Mouse (Mus musculus): ENCODE results near the gene Hoxc9. TPM values are rescaled to one million over a fixed set of nuclear protein-coding genes. Genes with fewer than 3 reads are reported as not detected.

Gene Hoxc9
- total and polyA plus RNA-seq, 2 experiments from 2014 or later: not detected

DNA sequence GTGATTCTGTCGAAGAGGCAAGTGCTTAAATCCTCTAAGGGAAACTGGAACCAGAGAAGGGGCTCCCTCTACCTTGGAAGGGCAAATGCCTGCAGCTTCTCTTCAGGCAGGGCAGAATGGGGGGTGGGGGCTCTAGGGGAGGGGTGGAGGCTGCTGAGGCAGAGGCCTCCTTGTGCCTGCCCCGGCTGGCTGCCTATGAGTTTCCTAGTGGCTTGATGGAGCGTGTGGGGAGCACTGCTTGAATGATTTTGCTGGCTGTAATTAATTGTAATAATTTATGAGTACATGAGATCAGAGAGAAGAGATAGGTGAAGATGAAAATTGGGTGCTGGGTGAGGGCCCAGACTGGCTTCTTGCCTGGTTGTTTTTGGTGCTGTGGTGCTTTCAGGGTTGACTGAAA lies 8.7 kb downstream of the Hoxc9 start:
- no peak overlapping the region for H3K4me3 ChIP-seq (ENCODE audit: low read depth, low read length)
- WGBS: 6% methylated on average over 3 of the region's 3 CpGs

DNA sequence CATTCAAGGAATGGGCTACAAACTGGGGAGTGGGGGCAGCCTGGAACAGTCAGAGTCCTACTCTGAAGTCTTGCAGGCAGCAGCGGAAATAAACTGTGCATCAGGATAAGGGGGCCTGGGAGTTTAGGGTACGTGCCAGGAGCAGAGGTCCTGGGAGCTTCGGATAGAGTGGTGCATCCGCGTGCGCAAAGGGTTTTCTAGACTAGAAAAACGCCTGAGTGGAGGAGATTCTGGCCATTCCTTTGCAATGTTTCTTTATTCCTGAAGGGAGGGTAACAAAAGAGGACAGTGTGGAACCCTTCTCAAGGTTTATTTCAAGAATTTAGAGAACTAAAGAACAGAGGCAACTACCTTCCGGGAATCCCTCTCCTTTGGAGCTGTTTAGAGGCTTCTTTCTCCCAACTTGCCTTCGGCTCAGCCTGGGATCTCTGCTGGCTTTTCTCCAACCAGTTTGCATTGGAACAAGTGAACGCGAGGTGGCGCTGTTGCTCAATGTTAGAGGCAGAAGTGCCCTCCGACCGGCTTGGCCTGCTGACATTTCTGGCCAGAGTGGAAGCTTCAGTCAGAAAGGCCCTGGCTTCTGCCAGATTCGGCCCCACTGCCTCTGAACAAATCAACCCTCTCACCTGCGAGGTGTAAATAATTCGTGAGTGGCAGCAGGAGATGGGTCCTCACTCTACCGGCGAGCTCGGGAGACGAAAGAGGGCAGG lies 11.0 kb downstream of the Hoxc9 start:
- no peaks in the 10 kb centered on the region for H3K36me3 ChIP-seq (ENCODE audit: insufficient read depth, low read length)
- H3K4me3 ChIP-seq (ENCODE audit: low read depth, low read length): no peak overlapping the region
- ATAC-seq (ENCODE audit: low FRiP score): no peak
- peak; percentile 93 for TF ChIP-seq CTCF (IDR thresholded peaks at IDR 0.05)
- DNase-seq (ENCODE audit: low spot score): peak; percentile 94
- peaks cover 97% of the 10 kb centered on the region for H3K27me3 ChIP-seq (ENCODE audit: insufficient read depth, low read length)
- H3K4me2 ChIP-seq (ENCODE audit: low read depth, low read length, poor library complexity, severe bottlenecking): no peak overlapping the region
- WGBS: 3% methylated on average over 21 of the region's 21 CpGs
- H3K9ac ChIP-seq (replicated peaks; ENCODE audit: low read length, poor library complexity, severe bottlenecking): no peak overlapping the region
- H3K4me1 ChIP-seq (ENCODE audit: insufficient read depth, low read length): no peaks in the 10 kb centered on the region
- no peak overlapping the region for H3K27ac ChIP-seq (ENCODE audit: low read depth, low read length)
- no peaks in the 10 kb centered on the region for H3K9me3 ChIP-seq (ENCODE audit: low read length)

More for the DNA sequence above, 8.7 kb downstream of the Hoxc9 start:
- H3K4me1 ChIP-seq (ENCODE audit: insufficient read depth, low read length): no peaks in the 10 kb centered on the region
- no peak for ATAC-seq (ENCODE audit: low FRiP score)
- TF ChIP-seq CTCF (IDR thresholded peaks at IDR 0.05): no peak
- H3K9ac ChIP-seq (replicated peaks; ENCODE audit: low read length, poor library complexity, severe bottlenecking): no peak overlapping the region
- peaks cover 91% of the 10 kb centered on the region for H3K27me3 ChIP-seq (ENCODE audit: insufficient read depth, low read length)
- no peak overlapping the region for H3K27ac ChIP-seq (ENCODE audit: low read depth, low read length)
- no peak for DNase-seq (ENCODE audit: low spot score)
- no peaks in the 10 kb centered on the region for H3K36me3 ChIP-seq (ENCODE audit: insufficient read depth, low read length)
- no peaks in the 10 kb centered on the region for H3K9me3 ChIP-seq (ENCODE audit: low read length)
- no peak overlapping the region for H3K4me2 ChIP-seq (ENCODE audit: low read depth, low read length, poor library complexity, severe bottlenecking)

DNA sequence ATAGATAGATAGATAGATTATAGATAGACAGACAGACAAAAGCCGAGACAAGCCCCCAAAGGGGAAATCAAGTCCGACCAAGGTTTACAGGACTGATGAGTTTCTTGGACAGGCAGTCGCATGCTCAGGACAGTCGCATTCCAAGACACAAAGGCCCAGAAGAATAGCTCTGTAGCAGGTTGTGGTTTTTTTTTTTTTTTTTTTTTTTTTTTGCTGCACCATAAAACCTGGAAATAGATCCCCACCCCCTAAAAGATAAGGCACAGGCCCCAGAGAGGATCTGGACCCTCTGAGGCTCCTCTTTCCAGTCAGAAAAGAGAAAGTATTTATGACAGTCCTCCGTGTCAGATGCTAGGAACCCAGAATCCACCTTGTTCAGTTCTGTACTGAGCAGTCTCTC lies 11.8 kb downstream of the Hoxc9 start:
- no peaks in the 10 kb centered on the region for H3K4me1 ChIP-seq (ENCODE audit: insufficient read depth, low read length)
- peaks cover 98% of the 10 kb centered on the region for H3K27me3 ChIP-seq (ENCODE audit: insufficient read depth, low read length)
- TF ChIP-seq CTCF (IDR thresholded peaks at IDR 0.05): no peak
- no peak for DNase-seq (ENCODE audit: low spot score)
- H3K27ac ChIP-seq (ENCODE audit: low read depth, low read length): no peak overlapping the region
- no peaks in the 10 kb centered on the region for H3K9me3 ChIP-seq (ENCODE audit: low read length)
- 18% methylated on average over 5 of the region's 5 CpGs for WGBS
- H3K9ac ChIP-seq (replicated peaks; ENCODE audit: low read length, poor library complexity, severe bottlenecking): no peak overlapping the region
- no peaks in the 10 kb centered on the region for H3K36me3 ChIP-seq (ENCODE audit: insufficient read depth, low read length)
- no peak overlapping the region for H3K4me3 ChIP-seq (ENCODE audit: low read depth, low read length)
- no peak for ATAC-seq (ENCODE audit: low FRiP score)
- H3K4me2 ChIP-seq (ENCODE audit: low read depth, low read length, poor library complexity, severe bottlenecking): no peak overlapping the region

DNA sequence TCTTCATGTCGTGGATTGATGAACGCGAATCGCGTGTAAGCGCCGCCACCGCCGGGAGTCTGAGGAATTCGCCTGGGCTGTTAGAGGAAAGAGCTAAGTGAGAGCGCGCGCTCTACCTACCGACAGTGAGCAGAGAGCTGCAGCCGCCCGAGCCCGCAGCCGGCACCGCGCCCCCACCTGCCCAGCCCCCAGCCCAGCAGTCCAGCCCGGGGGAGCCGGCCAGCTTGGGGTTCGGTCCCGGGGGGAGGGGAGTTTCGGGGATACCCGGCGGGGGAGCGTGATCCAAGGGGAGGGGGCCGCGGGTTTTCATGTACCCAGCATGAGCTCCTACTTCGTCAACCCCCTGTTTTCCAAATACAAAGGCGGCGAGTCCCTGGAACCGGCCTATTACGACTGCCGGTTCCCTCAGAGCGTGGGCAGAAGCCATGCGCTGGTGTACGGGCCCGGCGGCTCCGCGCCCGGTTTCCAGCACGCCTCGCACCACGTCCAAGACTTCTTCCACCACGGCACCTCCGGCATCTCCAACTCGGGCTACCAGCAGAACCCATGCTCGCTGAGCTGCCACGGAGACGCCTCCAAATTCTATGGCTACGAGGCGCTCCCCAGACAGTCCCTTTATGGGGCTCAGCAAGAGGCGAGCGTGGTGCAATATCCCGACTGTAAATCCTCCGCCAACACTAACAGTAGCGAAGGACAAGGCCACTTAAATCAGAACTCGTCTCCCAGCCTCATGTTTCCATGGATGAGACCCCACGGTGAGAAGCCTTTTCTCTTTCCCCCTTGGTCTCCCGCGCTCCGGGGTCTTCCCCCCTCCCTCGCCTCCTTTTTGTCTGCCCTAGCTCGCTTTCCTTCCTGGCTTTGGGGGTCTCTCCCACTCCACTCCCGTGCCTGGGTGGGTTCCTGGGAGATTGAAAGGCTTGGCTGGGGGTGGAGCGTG lies 14.5 kb downstream of the Hoxc9 start, which contains the start of gene Hoxc8:
TSS of gene Hoxc8 (plus strand) at position 147 of the 937 bp plus-strand sequence.
- Histone ChIP-seq H3K9ac (replicated peaks; ENCODE audit: low read length, poor library complexity, severe bottlenecking) (no peak within 1 kb of the TSS), H3K36me3 (ENCODE audit: insufficient read depth, low read length) (no peaks in the 10 kb centered on the region), H3K4me2 (ENCODE audit: low read depth, low read length, poor library complexity, severe bottlenecking) (no peak within 1 kb of the TSS), H3K27me3 (ENCODE audit: insufficient read depth, low read length) (peaks cover 95% of the 10 kb centered on the region), H3K27ac (ENCODE audit: low read depth, low read length) (no peak within 1 kb of the TSS), H3K4me3 (ENCODE audit: low read depth, low read length) (no peak within 1 kb of the TSS), H3K9me3 (ENCODE audit: low read length) (no peaks in the 10 kb centered on the region), H3K4me1 (ENCODE audit: insufficient read depth, low read length) (no peaks in the 10 kb centered on the region)
- no peak for DNase-seq (ENCODE audit: low spot score)
- 1% methylated on average over 58 of the region's 69 CpGs for WGBS
- TF ChIP-seq CTCF (IDR thresholded peaks at IDR 0.05): no peak
- ATAC-seq (ENCODE audit: low FRiP score): no peak

DNA sequence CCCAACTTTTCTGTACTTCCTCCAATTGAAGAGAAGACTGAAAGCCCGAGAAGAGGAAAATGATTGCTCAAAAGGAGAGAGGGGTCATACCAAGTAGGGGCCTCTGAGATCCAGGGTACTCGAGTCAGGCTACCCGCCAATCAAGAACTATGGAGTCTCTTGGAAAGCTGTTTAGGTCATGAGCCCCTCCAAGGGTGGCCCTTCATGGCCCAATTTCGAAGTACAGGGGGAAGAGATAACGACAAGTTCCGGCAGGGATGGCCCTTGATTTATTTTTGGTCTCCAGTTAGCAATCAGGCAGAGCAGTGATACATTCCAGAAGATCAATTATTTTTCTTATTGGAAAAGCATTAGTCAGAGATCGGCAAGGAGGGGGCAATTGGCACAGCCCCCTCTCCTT lies 15.5 kb downstream of the Hoxc9 start:
- no peak overlapping the region for H3K4me2 ChIP-seq (ENCODE audit: low read depth, low read length, poor library complexity, severe bottlenecking)
- no peak for TF ChIP-seq CTCF (IDR thresholded peaks at IDR 0.05)

DNA sequence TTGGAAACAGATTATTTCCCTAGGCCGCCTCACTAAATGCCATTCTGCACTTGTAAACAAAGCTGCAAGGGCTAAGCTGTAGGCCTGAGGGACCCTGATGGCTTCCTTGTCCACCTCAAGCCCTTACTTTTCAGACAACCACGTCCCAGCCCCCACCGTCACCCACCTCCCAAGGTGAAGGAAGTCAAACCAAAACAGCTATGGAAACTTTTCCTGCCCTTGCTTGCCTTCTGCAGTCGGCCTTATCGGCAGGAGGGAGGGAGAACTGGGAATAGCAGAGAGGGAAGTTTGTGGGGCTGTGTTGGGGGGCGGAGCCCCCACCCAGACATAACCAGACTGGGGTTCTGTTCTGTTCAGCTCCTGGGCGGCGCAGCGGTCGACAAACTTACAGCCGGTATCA lies 16.0 kb downstream of the Hoxc9 start:
- Histone ChIP-seq H3K4me1 (ENCODE audit: insufficient read depth, low read length) (no peaks in the 10 kb centered on the region), H3K27me3 (ENCODE audit: insufficient read depth, low read length) (peaks cover 93% of the 10 kb centered on the region), H3K27ac (ENCODE audit: low read depth, low read length) (no peak overlapping the region), H3K4me3 (ENCODE audit: low read depth, low read length) (no peak overlapping the region), H3K9ac (replicated peaks; ENCODE audit: low read length, poor library complexity, severe bottlenecking) (no peak overlapping the region), H3K4me2 (ENCODE audit: low read depth, low read length, poor library complexity, severe bottlenecking) (no peak overlapping the region), H3K36me3 (ENCODE audit: insufficient read depth, low read length) (no peaks in the 10 kb centered on the region), H3K9me3 (ENCODE audit: low read length) (no peaks in the 10 kb centered on the region)
- DNase-seq (ENCODE audit: low spot score) (no peak), ATAC-seq (ENCODE audit: low FRiP score) (no peak)
- no peak for TF ChIP-seq CTCF (IDR thresholded peaks at IDR 0.05)
- 1% methylated on average over 11 of the region's 11 CpGs for WGBS

More for the DNA sequence above, 15.5 kb downstream of the Hoxc9 start:
- no peak overlapping the region for H3K9ac ChIP-seq (replicated peaks; ENCODE audit: low read length, poor library complexity, severe bottlenecking)
- H3K36me3 ChIP-seq (ENCODE audit: insufficient read depth, low read length): no peaks in the 10 kb centered on the region
- H3K27ac ChIP-seq (ENCODE audit: low read depth, low read length): no peak overlapping the region
- H3K27me3 ChIP-seq (ENCODE audit: insufficient read depth, low read length): peaks cover 94% of the 10 kb centered on the region
- no peaks in the 10 kb centered on the region for H3K4me1 ChIP-seq (ENCODE audit: insufficient read depth, low read length)
- WGBS: 6% methylated on average over 7 of the region's 7 CpGs
- no peak for DNase-seq (ENCODE audit: low spot score)
- H3K9me3 ChIP-seq (ENCODE audit: low read length): no peaks in the 10 kb centered on the region
- no peak overlapping the region for H3K4me3 ChIP-seq (ENCODE audit: low read depth, low read length)
- no peak for ATAC-seq (ENCODE audit: low FRiP score)

Data from midbrain, postnatal 0 days (tissue).